Mouse (Mus musculus) fibroblast of lung, adult 2 months (primary cell): Measurements from ENCODE around the gene Nckap5.

Experiments
- DNase-seq: peaks from one replicate; pipeline ENCODE4 v3.0.0-alpha.2; 2011; ENCODE audit warnings: low read depth

The Nckap5 gene

GRCm38 (mm10) chr1:126557791-126558294 lies 272.8 kb downstream of the Nckap5 start:
- no peak for DNase-seq

GRCm38 (mm10) chr1:126547979-126548378 lies 282.6 kb downstream of the Nckap5 start:
- no peak for DNase-seq

- DNase-seq, result no peak
Observed at GRCm38 (mm10) chr1:126544471-126544870, 286.1 kb downstream of the Nckap5 start.

GRCm38 (mm10) chr1:126537223-126537757 lies 293.3 kb downstream of the Nckap5 start:
- no peak for DNase-seq

GRCm38 (mm10) chr1:126535527-126535926 lies 295.1 kb downstream of the Nckap5 start:
- DNase-seq, result no peak

GRCm38 (mm10) chr1:126534046-126534445 lies 296.6 kb downstream of the Nckap5 start:
- DNase-seq, result no peak

- DNase-seq, result no peak
Observed at GRCm38 (mm10) chr1:126528043-126528598, 302.5 kb downstream of the Nckap5 start.

GRCm38 (mm10) chr1:126518067-126518466 lies 312.5 kb downstream of the Nckap5 start:
- no peak for DNase-seq

- no peak for DNase-seq
Observed at GRCm38 (mm10) chr1:126517427-126517826, 313.2 kb downstream of the Nckap5 start.

GRCm38 (mm10) chr1:126515054-126515756 lies 315.4 kb downstream of the Nckap5 start:
- DNase-seq, result no peak

- DNase-seq, result no peak
Observed at GRCm38 (mm10) chr1:126511835-126512445, 318.7 kb downstream of the Nckap5 start.

- DNase-seq, result no peak
Observed at GRCm38 (mm10) chr1:126504717-126505116, 325.9 kb downstream of the Nckap5 start.

GRCm38 (mm10) chr1:126502741-126503140 lies 327.9 kb downstream of the Nckap5 start:
- DNase-seq, result no peak

- DNase-seq, result no peak
Observed at GRCm38 (mm10) chr1:126496722-126497121, 333.9 kb downstream of the Nckap5 start.

- no peak for DNase-seq
Observed at GRCm38 (mm10) chr1:126492206-126493071, 338.2 kb downstream of the Nckap5 start.

- DNase-seq, result no peak
Observed at GRCm38 (mm10) chr1:126491412-126491811, 339.2 kb downstream of the Nckap5 start.

GRCm38 (mm10) chr1:126490256-126490655 lies 340.3 kb downstream of the Nckap5 start:
- no peak for DNase-seq

- DNase-seq, result no peak
Observed at GRCm38 (mm10) chr1:126484664-126485087, 345.9 kb downstream of the Nckap5 start.

- DNase-seq, result no peak
Observed at GRCm38 (mm10) chr1:126483665-126484064, 346.9 kb downstream of the Nckap5 start.

- no peak for DNase-seq
Observed at GRCm38 (mm10) chr1:126481459-126482228, 349.0 kb downstream of the Nckap5 start.

- DNase-seq, result no peak
Observed at GRCm38 (mm10) chr1:126473044-126473443, 357.6 kb downstream of the Nckap5 start.
